Mouse (Mus musculus): ENCODE measurements around the gene Atxn1.

The Atxn1 gene

DNA sequence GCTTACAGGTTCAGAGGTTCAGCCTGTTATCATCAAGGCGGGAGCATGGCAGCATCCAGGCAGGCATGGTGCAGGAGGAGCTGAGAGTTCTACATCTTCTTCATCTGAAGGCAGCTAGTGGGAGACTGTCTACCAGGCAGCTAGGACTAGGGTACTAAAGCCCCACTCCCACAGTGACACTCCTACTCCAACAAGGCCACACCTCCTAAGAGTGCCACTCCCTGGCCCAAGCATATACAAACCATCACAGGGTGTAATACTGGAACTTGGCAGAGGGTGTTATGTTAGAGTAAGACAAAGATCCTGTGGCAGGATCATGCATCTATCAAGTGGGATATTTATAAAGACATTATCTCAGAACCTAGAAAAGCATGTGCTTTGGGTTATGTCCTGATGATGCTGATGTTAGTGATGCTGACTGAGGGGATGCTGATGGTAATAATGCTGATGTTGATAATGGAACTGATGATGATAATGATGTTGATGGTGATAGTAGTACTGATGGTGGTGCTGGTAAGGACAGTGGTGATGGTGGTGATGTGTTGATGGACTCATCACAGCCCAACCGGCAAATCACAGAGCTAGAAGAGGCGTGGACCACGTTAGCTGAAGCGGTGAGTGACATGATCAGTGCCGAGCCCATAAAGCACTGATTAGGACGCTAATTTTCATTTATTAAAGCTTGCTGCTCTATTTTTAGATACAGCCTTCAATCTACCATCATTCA lies 142.9 kb downstream of the Atxn1 start:
- no peak for DNase-seq

DNA sequence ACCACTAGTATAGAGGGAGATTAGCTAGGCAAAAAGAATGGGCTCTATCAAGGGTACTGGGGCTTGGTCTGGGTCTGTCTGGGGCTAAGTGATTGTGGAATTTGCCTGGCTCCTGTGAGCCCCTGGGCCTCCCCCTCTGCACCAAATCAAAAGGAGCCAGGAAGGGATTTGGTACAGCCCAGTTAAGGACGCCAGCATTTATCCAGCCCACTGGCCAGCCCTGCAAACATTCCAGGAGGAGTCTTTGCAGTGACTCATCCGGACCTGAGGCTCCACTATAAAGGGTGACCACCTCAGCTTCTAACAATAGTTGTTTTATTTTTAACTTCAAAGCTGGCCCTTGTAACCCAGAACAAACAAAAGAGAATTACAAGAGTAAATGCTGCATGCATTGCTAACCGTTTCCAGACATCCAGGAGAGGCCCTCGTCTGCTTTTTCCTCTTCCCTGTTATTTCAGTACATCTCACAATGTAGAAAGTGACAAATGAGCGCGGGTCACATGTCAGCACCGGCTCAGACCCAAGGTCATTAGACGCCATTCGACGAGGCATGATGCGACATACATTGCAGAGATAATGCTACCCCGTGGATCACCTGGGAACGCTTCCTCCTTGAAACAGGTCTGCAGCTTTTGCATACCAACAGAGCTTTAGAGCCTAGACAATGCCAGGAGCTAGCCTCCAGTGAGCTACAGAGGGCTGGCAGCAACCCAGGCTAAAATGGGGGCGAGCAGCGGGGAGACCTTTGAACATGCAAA lies 144.2 kb downstream of the Atxn1 start:
- no peak for DNase-seq

DNA sequence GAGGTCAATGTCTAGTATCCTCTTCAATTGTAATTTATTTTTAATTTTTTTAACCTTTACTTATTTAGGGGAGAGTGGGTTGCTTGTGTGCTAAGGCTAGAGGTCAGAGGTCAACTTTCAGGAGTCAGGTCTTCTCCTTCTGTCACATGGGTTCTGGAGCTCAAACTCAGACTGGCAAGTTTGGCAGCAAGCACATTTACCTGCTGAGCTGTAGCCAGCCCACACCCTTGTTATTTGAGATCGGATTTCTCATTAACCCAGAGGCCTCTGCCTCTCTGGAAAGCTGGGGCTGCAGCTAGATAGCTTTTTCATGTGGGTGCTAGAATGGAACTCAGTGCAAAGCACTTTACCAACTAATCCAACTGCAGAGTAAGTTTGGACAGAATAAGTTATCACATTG lies 148.1 kb downstream of the Atxn1 start:
- no peak for DNase-seq

DNA sequence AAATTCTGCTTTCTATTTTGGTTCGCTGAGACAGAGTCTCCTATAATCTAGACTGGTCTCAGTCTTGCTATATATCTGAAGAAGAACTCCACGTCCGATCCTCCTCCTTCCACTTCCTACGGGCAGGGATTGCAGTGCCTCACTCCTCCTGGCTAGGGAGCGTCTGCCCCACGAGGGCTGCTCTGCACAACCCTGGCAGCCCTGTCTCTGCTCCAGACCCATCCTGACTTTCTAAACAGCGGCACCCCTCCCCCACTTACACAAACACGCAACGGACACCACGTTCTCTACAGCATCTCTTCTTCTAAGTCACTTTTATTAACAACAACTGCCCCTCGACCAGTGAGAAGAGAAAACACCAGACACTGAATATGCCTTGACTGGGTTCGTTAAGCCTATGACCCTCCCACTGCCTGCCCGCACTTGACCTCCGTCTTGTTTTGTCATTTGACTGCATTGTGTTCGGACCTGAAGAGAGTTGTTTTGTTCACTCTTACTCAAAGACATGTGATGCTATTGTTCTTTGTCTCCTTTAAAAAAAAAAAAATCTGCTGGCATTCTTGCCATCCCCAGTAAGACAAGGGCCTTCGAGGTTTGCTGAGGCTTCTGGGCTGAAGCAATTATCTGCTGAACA lies 154.9 kb downstream of the Atxn1 start:
- DNase-seq: no peak

DNA sequence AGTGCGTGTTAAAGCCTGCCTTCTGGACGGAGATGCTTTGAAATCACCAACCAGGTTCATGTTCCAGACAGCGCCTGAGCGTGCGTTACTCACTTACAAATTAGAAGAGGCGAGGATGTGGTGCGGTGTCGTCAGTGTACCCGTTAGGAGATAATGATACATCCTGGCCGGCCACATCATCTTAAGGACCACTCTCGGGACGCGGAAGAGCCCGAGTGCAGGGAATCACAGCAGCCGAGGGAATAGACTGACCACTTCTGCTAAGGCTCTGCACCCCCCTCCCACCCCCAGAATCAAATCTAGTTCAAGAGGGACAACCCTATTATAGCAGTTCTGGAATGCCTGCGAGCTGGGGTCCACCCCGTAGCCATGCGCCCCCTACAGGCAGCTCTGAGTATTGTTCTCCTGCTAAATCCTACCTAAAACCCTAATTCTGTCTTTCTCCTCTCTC lies 157.2 kb downstream of the Atxn1 start:
- peak; percentile 32 for DNase-seq

DNA sequence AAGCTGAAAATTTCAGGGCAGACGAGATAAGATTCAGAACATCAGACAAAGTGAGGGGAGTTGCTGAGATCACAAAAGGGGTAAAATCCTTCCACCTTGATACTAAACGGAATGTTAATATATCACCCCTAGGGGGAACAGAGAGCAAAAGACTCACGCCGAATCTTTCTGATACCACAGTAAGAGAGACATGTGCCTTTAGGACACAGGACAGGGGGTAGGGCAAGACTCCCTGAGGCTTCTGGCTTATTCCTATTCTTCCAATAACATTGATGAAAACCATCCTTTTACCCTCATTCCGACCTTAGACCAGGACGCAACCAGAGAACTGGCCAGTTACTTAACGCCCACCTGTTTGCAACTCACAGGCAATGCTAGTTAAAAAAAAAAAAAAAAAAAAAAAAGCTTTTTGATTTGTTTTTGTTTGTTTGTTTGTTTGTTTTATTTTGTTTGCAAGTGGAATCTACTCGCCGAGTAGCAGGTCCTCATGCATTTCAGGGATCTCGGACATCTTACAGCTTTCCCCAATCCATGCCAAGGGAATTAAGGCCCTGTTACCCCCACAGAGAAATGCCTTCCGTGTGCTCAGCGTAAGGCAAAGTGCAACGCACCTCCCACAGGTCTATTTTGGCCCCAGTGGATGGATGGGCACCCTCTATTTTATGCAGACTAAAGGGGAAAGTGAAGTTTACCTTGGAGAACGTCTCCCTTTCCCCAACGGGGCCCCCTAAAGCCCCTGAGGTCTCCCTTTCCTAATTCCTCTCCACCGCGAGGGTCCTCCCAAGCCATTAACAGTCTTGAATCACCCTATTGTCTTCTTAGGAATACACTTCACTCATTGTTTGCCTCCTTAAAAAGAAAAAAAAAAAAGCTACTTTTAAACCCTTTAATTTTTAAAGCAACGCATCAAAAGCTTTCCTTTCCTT lies 157.9 kb downstream of the Atxn1 start:
- no peak for DNase-seq

DNA sequence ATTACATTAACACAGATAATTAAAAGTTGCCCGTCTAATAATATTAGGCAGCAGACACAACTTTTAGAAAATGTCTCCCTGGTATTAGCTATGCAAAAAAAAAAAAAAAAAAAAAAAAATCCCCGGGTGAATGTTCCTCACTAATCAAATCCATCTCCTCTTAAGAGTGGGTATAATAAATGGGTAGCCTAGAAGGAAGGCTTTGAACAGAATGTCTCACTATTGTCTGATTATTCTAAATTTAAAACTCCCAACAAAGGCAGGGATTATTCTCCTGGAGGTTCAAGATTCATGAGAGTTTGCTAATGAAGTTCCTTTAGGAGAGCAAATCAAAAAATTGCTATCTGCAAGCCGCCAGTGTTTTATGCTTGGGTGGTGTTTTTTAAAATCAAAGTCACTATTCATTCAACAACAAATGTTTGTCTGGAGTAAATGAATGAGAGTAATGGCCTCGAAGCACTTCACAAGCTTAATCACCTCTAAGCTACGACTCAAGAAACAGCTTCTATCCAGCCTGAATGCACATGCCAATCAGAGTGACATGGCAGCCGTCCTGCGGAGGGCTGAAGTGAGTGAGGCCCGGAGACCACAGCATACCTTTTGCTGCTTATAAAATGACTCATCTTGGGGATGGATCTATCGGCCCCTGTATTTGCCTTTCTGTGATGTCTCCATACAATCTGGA lies 158.8 kb downstream of the Atxn1 start:
- no peak for DNase-seq

DNA sequence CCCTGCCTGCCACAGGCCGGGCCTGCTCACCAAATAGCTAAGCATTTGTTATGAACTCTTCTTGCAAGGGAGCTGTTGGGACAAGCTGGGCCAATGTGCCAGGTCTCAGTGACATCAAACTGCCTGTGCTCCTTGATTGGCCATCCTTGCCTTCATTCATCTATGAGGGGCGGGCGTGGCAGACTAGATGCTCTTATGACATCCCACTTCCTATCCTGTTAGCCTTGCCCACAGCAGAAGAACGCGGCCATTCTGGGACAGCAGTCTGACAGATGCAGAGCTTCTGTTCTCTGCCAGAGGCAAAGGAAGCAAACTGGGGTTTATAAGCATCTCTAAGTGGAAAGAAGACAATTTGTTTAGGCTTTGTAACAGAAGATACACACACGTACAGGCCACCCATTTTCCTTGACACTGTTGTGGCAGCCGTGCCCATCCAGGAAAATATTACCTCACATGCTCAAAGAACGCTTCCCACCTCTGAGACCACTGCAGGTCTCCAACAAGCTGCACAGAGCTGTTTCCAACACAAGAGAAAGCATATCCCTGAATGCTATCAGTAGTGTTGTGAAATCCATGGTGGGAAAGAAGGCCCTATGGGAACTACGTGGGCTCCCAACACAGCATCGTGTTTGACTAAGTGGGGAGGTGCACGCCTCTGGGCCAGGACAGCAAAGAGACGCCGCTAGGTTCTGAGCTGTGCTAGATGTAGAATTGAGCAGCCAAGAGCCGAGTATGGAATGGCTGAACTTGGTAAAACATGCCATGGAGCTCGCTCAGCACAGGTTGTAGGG lies 162.0 kb downstream of the Atxn1 start:
- DNase-seq: no peak

DNA sequence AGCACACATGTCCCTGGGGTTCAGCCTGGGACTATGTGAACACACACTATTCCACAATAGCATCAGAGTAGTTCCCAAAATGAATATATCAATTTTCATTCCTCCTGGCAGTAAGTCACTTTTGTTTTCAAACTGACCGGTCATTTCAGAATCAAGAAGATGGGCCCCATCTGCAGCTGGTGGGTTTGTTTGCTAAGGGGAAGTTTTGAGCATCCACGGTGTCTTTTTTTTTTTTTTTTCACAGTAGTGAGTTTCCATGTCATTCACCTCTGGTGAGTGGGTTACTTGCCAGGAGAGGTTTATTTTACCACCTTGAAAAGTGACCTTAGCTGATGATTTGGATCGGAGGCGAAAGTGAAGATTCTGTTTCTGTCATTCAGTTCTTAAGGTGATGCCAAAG lies 166.6 kb downstream of the Atxn1 start:
- no peak for DNase-seq

DNA sequence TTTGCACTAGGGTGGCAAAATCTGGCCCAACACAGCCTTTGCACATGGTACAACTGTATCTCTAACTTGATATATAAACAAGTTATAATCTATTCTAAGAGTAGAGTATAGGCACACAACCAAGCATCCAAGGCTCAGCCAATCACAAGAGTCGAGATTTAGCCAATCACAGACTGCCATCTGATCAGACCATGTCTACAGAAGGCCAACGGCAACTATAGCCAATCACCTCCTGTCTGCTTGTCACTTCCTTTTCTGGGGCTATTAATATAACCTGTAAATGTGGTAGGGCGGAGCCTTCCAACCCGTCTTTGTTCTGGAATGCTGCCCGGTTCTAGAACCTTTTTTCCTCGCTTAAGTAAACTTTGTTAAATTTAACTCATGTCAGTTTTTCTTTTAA lies 167.1 kb downstream of the Atxn1 start:
- DNase-seq: no peak

DNA sequence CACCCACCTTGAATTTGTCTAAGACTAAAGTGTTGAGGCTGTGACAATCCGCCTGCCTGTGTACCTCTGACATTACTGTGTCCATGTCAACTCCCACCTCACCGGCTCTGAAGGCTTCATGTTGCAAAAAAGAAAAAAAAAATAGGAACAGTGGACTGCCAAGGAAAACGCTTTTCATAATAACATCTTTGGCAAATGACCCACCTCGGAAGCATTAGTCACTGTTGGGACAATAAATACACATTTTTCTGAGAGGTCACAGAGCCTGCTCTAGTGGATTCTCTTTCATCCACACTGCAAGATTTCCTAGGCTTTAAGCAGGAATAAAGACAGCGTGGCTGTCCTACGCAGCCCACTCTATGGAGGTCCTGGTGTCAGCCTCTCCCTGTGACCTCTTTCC lies 168.5 kb downstream of the Atxn1 start:
- no peak for DNase-seq

DNA sequence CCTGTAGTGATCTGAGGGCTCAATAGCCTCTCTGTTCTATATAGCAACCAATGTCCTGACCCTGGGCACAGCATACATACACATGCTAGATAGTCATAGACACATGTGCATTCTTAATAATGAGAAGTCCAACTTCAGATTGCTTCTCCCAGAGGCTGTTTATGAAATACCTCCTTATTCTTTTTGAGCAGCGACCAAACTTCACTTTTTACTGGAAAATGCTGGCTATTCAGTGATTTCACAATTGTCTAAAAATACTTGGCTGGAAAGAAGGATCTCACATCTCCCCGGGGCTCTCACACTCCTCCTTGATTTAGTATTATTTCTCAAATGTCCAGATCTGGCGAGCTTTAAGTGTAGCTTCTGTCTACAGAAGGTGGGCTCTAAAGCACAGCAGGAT lies 171.0 kb downstream of the Atxn1 start:
- no peak for DNase-seq

DNA sequence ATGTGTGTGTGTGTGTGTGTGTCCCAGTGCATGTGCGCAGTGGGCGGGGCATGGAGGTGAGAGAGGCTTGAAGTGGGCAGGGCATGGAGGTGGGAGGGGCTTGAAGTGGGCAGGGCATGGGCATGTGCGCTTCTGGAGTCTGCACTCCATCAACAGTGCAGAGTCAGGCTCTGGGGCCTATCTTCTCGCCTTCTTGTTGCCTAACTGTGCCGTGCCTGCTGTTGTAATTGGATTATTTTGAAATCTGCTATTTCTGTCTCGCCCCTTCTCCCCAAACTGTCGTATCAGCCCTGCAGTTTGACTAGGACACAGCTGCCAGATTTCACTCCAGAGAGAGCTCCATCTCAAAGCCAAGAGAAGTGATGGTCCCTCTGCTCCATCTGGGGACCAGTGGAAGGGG lies 178.4 kb downstream of the Atxn1 start:
- peak; percentile 74 for DNase-seq

DNA sequence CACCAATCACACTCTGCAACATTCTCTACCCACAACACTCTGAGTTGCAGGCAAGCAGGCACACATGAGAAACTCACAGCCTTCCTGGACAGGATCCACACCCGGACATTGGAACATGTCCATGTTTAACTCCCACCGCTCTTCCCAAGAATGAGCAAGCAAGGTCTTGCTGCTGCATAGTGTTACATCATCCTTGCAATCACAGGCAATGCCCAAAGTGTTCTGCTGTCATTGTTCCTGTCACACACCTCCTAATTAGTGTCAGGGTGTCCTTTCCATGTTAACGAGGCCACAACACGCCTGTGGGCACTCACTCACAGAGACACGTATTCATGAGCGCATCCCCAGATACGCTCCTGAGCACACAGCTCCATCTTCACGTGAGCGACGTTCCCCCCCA lies 181.1 kb downstream of the Atxn1 start:
- no peak for DNase-seq

DNA sequence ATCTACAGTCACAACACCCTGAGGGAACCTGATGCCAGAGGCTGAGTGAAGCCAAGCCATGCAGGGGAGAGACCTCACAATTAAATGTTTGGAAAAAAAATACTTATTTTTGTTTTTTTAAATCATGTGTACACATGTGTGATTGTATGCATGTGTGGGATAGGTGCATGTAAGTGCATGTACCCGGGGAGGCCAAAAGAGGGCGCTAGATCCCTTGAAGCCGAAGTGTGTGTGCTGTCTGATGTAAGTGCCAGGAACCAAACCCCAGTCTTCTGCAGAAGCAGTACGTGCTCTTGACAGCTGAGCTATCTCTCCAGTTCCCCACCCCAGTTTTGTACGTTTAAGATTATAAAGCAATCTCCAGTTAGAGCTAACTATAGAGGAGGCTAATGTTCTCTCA lies 186.1 kb downstream of the Atxn1 start:
- DNase-seq: no peak

DNA sequence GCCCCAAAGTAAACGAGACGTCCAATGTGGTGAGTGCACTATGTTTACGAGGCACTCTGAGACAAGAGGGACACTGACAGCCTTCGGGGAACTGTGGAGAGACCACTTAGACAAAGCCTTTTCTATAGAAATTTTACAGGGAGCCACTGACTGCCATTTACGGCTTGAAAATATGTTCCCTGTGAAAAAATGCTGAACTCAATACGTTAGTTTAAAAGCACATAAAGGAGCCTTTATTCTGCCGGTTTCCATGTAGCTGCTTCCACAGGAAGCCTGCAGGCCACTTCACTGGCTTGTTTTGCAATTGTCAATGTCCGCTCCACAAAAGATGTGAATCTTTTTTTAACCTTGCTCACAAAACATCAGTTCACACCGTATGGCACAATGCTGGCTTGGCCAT lies 186.6 kb downstream of the Atxn1 start:
- no peak for DNase-seq

DNA sequence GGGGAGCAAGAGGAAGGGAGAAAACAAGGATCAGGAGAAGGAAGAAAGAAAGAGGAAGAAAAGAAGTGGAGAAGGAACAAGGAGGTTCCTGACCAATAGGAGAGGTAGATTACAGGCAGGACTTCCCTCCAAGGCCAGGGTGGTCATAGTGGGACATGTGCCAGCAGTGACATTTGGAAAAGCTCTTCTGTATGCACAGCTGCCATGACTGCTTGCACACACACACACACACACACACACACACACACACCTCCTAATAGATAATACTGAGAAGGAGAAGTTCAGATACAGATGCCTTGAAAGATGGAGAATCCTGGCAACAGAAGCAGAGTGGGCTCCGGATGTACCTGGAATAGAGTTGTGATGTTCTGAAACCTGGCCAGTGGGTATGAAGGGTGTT lies 189.3 kb downstream of the Atxn1 start:
- no peak for DNase-seq

DNA sequence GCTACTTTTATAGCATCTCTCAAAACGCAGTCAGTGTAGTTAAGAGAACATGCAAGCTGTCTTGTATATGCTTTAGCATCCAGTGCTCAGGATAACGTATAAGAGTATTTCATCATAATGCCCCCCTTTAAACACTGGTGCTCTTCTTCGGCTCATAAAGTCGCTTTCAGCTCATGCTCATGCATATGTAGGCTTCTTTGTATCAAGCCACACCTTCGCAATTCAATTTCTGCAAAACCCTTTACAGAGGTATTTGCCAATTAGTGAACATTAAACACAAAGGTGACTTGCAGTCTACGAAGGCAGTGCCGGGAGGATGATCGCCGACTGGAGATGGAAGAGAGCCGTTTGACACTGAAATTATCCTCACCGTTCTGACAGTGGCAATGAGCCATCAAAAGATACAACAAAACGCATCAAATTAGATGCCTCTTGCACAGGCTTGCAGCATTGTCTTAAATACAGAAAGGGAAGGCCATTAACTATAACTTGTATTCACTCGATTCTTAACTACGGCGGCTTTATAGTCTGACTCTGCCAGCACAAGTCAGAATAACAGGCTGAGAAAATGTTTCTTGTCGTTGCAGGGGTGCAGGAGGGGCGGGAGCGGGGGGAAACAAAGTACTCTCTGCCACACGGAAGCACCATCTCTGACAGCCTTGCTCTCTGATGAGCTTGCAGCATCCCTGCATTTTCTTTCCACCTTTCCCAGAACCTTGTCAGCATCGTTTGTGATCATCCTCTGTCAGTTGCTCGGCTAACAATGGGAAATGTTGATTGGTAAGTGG lies 191.2 kb downstream of the Atxn1 start:
- no peak for DNase-seq

DNA sequence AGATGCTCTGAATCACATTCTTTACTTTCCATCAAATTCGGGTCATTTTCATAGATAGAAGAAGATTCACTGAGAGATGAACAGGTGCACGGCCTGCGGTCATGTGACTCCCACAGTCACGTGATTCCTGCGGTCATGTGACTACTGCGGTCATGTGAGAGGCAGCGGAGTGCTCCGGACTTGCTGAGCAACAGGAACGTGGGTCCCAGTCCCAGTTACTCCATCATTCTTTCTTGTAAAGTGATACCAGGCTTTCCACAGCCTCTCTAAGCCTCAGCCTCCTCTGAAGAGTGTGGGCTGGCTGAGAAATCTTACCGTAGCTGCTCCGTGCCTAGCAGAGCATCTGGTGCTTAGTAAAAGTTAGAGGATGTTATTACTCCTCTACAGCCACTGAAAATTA lies 195.1 kb downstream of the Atxn1 start:
- DNase-seq: no peak

DNA sequence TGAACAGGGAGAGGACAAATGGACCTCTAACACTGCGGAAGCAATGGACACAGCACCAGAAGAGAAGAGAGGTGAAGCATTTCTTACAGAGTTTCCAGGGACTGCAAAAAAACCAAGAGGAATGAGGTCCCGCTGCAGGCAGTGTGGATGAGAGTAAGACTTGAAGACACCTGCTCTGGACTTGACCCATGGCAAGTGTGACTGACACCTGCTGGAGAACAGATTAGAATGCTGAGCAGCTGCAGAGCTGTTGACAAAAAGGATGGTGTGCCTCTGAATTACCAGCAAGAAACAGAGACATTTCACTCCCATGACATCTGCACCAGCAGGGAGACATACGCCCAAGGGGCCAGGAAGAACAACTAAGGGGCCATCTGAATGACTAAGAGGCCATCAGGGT lies 196.6 kb downstream of the Atxn1 start:
- no peak for DNase-seq

DNA sequence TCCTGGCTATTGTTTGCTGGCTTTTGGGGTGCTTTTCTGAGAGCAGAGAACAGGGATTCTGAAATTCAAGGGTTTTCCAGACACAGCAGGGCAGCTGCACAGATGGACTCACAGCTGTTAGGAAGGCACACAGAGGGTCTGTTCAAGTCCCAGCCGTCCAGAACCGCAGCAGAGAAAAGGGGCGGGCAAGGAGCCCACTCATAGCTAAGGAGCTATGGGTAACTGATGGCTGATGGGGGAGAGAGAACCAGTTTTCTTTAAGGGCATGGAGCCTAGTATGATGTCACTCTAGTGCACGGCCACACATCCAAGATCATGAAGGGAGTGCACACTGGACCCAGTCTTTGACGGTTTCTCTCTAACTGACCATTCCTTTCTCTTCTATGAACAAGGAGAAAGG lies 200.5 kb downstream of the Atxn1 start:
- DNase-seq: no peak

Measured in layer of hippocampus, adult 9-11 months (tissue).